Mouse (Mus musculus): ENCODE data around the gene Dscaml1.

DNA sequence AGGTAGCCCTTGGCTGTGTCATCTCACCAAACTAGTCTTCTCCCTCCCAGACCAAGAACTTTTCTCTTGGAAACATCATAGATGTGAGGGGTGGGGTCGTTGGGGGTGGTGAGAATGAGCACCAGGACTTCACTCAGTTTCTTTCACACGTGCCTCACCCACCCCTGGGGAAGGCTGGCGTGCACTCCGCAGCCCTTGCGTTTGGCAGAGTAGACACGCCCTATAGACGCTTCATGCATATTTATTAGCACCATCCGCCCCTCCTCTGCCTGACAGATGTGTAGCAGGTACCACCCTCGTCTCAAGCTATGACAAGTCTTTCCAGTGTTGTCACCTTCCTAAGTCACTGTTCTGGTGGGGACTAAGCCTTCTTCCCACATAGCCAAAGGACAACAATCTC lies 45.3 kb downstream of the Dscaml1 start:
- TF ChIP-seq POLR2A (IDR thresholded peaks at IDR 0.05; ENCODE audit: control insufficient read depth, low read depth, low read length) (no peak), CTCF (IDR thresholded peaks at IDR 0.05; ENCODE audit: control insufficient read depth, insufficient read depth, insufficient replicate concordance, low read depth, low read length) (no peak)
